Mouse (Mus musculus): ENCODE results near the gene Klhl26. TPM values are rescaled to one million over a fixed set of nuclear protein-coding genes. Genes with fewer than 3 reads are reported as not detected.
A peak's percentile ranks its signal among the peaks of the same experiment; 100 is the strongest.
"Not testable (repeated sequence)": the region's sequence is repeated elsewhere in the genome, so short reads cannot be mapped to it uniquely, and the experiment has no call there.

Klhl26 gene
- polyA plus RNA-seq, 1 experiment, result 20.2 TPM

GRCm38 (mm10) chr8:70512253-70512903 lies 35.6 kb upstream of the Klhl26 start:
- no peaks in the 10 kb centered on the region for H3K27me3 ChIP-seq (replicated peaks; ENCODE audit: control insufficient read depth, insufficient read depth, low read length)
- TF ChIP-seq POLR2A (IDR thresholded peaks at IDR 0.05; ENCODE audit: low read depth, low read length) (no peak), CTCF (conservative IDR thresholded peaks at IDR 0.05; ENCODE audit: insufficient read depth, insufficient read length, low read depth, low read length) (no peak)
- no peak overlapping the region for H3K4me3 ChIP-seq (ENCODE audit: insufficient read depth, low read depth, low read length)
- WGBS, result 90% methylated on average over 11 of the region's 11 CpGs
- H3K4me1 ChIP-seq (ENCODE audit: control insufficient read depth, insufficient read depth, low read length), result peaks cover 12% of the 10 kb centered on the region
- no peak for DNase-seq
- H3K36me3 ChIP-seq (ENCODE audit: control insufficient read depth, insufficient read depth, low read length), result no peaks in the 10 kb centered on the region; the same call in 1 of the 2 replicates
- H3K27ac ChIP-seq (ENCODE audit: insufficient read depth, low read depth, low read length), result no peak overlapping the region

- no peak for DNase-seq
- Histone ChIP-seq H3K27ac (ENCODE audit: insufficient read depth, low read depth, low read length) (no peak overlapping the region), H3K36me3 (ENCODE audit: control insufficient read depth, insufficient read depth, low read length) (no peaks in the 10 kb centered on the region; the same call in 1 of the 2 replicates), H3K27me3 (replicated peaks; ENCODE audit: control insufficient read depth, insufficient read depth, low read length) (no peaks in the 10 kb centered on the region), H3K4me3 (ENCODE audit: insufficient read depth, low read depth, low read length) (no peak overlapping the region), H3K4me1 (ENCODE audit: control insufficient read depth, insufficient read depth, low read length) (peaks cover 12% of the 10 kb centered on the region)
- WGBS, result 98% methylated on average over 2 of the region's 2 CpGs
- TF ChIP-seq CTCF (conservative IDR thresholded peaks at IDR 0.05; ENCODE audit: insufficient read depth, insufficient read length, low read depth, low read length) (no peak), POLR2A (IDR thresholded peaks at IDR 0.05; ENCODE audit: low read depth, low read length) (no peak)
These were observed 35.0 kb upstream of the Klhl26 start for GRCm38 (mm10) chr8:70511770-70512169.

- H3K27me3 ChIP-seq (replicated peaks; ENCODE audit: control insufficient read depth, insufficient read depth, low read length); DNase-seq; H3K27ac ChIP-seq (ENCODE audit: insufficient read depth, low read depth, low read length); H3K36me3 ChIP-seq (ENCODE audit: control insufficient read depth, insufficient read depth, low read length): not testable (repeated sequence)
- peak overlapping the region; percentile 86 for H3K4me3 ChIP-seq (ENCODE audit: insufficient read depth, low read depth, low read length)
- peaks cover 12% of the 10 kb centered on the region for H3K4me1 ChIP-seq (ENCODE audit: control insufficient read depth, insufficient read depth, low read length)
- WGBS, result 80% methylated on average over 6 of the region's 6 CpGs
These were observed 34.4 kb upstream of the Klhl26 start for GRCm38 (mm10) chr8:70511174-70511573.

- WGBS, result under 1% methylated on average over 74 of the region's 74 CpGs
- Histone ChIP-seq H3K27me3 (replicated peaks; ENCODE audit: control insufficient read depth, insufficient read depth, low read length) (no peaks in the 10 kb centered on the region), H3K4me3 (ENCODE audit: insufficient read depth, low read depth, low read length) (peak within 1 kb of the TSS; percentile 88), H3K4me1 (ENCODE audit: control insufficient read depth, insufficient read depth, low read length) (peaks cover 19% of the 10 kb centered on the region), H3K27ac (ENCODE audit: insufficient read depth, low read depth, low read length) (peak within 1 kb of the TSS; percentile 77), H3K36me3 (ENCODE audit: control insufficient read depth, insufficient read depth, low read length) (no peaks in the 10 kb centered on the region; the same call in 1 of the 2 replicates)
- no peak for TF ChIP-seq CTCF (conservative IDR thresholded peaks at IDR 0.05; ENCODE audit: insufficient read depth, insufficient read length, low read depth, low read length)
- TF ChIP-seq POLR2A (IDR thresholded peaks at IDR 0.05; ENCODE audit: low read depth, low read length), result peak; percentile 66
- DNase-seq, result peak; percentile 98
These were observed 33.6 kb upstream of the Klhl26 start, which contains the start of gene Uba52 for GRCm38 (mm10) chr8:70510228-70510915. Uba52 (minus strand) TSS chr8:70510801.

GRCm38 (mm10) chr8:70509281-70509952 lies 32.6 kb upstream of the Klhl26 start:
- peak overlapping the region; percentile 60 for H3K27ac ChIP-seq (ENCODE audit: insufficient read depth, low read depth, low read length)
- WGBS, result 5% methylated on average over 25 of the region's 25 CpGs

GRCm38 (mm10) chr8:70507027-70507393 lies 30.2 kb upstream of the Klhl26 start:
- 62% methylated on average over 5 of the region's 5 CpGs for WGBS
- peaks cover 18% of the 10 kb centered on the region for H3K4me1 ChIP-seq (ENCODE audit: control insufficient read depth, insufficient read depth, low read length)
- H3K27ac ChIP-seq (ENCODE audit: insufficient read depth, low read depth, low read length), result no peak overlapping the region
- DNase-seq, result no peak
- H3K36me3 ChIP-seq (ENCODE audit: control insufficient read depth, insufficient read depth, low read length), result no peaks in the 10 kb centered on the region; the same call in 1 of the 2 replicates
- H3K4me3 ChIP-seq (ENCODE audit: insufficient read depth, low read depth, low read length), result no peak overlapping the region
- TF ChIP-seq POLR2A (IDR thresholded peaks at IDR 0.05; ENCODE audit: low read depth, low read length) (no peak), CTCF (conservative IDR thresholded peaks at IDR 0.05; ENCODE audit: insufficient read depth, insufficient read length, low read depth, low read length) (no peak)
- H3K27me3 ChIP-seq (replicated peaks; ENCODE audit: control insufficient read depth, insufficient read depth, low read length), result no peaks in the 10 kb centered on the region

More at GRCm38 (mm10) chr8:70509281-70509952, 32.6 kb upstream of the Klhl26 start:
- Histone ChIP-seq H3K36me3 (ENCODE audit: control insufficient read depth, insufficient read depth, low read length) (no peaks in the 10 kb centered on the region; the same call in 1 of the 2 replicates), H3K4me1 (ENCODE audit: control insufficient read depth, insufficient read depth, low read length) (peaks cover 22% of the 10 kb centered on the region), H3K27me3 (replicated peaks; ENCODE audit: control insufficient read depth, insufficient read depth, low read length) (no peaks in the 10 kb centered on the region), H3K4me3 (ENCODE audit: insufficient read depth, low read depth, low read length) (peak overlapping the region; percentile 88)
- no peak for DNase-seq
- TF ChIP-seq POLR2A (IDR thresholded peaks at IDR 0.05; ENCODE audit: low read depth, low read length) (no peak), CTCF (conservative IDR thresholded peaks at IDR 0.05; ENCODE audit: insufficient read depth, insufficient read length, low read depth, low read length) (no peak)
